Mouse (Mus musculus): ENCODE results near the gene Sorcs3. TPM values are rescaled to one million over a fixed set of nuclear protein-coding genes. Genes with fewer than 3 reads are reported as not detected.

The Sorcs3 gene
- total and polyA plus RNA-seq, 2 experiments from 2014 or later, result 10.9 to 20.8 TPM

DNA sequence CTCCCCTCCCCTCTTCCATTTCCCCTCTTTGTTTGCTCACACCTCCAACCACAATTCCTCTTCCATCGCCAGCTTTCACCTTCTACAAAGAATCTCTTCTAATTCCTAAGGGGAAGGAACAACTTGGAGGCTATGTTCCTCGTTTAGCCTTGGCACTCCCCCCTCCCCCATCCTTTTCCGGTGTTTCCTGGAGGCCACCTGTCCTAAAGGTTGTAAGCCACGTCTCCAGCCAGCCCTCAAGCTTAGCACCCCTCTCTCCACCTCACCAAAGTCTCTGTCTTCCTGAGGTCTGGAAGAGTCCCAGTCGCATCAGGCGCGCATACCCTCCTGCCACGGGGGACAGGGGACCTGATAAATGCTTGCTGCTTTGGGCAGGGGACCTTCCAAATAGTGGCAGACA lies 1.3 kb upstream of the Sorcs3 start:
- H3K4me3 ChIP-seq (ENCODE audit: low read depth, low read length), result peak overlapping the region; percentile 45
- ATAC-seq, result no peak
- no peak for TF ChIP-seq CTCF (IDR thresholded peaks at IDR 0.05; ENCODE audit: low read depth)
- H3K9ac ChIP-seq, result peak overlapping the region; percentile 67
- no peaks in the 10 kb centered on the region for H3K36me3 ChIP-seq (ENCODE audit: insufficient read depth)
- H3K9me3 ChIP-seq (ENCODE audit: low read length), result no peaks in the 10 kb centered on the region
- H3K4me2 ChIP-seq (ENCODE audit: low read depth), result peak overlapping the region; percentile 81
- peaks cover 9% of the 10 kb centered on the region; the same call in 1 of the 2 replicates for H3K27me3 ChIP-seq (ENCODE audit: insufficient read depth, low read length)
- no peak overlapping the region for H3K27ac ChIP-seq (ENCODE audit: low read depth, low read length)
- H3K4me1 ChIP-seq (ENCODE audit: insufficient read depth), result no peaks in the 10 kb centered on the region; the same call in 1 of the 2 replicates
- peak; percentile 39 for DNase-seq
- 1% methylated on average over 8 of the region's 8 CpGs for WGBS

DNA sequence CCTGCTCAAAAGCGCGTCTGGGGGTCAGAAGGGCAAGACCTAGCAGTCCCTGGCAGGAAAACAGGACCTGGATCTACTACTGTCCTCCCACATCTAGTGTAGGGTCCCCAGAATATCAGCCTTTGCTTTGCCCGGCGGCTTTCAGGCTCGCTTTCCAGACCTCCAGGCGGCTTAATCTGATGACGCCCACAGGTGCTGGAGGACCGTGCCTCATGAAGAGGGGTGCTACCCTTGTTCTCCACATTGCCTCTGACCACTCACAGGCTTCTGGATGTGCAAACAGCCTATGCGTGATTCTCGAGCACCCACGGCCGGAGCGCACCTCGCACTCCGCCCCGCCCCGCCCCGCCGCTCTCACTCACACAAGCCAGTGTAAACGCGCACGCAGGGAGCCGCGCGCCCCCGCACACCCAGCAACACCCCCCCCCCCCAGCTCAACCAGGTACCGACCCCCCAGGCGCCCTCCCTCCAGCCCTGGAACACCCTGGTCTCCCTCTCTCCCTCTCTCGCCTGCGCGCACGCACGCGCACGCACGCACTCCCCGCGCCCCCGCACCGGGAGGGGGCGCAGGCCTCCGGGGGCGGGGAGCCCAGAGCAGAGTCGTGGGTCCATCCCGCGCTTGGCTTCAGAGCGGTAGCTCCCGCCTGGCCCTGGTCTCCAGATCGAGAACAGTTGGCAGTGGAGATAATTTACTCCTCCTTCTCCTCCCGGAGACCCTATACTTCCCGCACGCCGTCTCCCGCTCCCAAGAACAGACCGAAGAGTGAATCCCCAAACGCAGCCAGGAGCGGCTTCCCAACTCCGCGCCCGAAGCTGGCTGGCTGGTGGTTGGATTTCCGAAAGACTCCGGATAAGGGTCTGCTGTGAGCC lies 698 bp upstream of the Sorcs3 start:
- WGBS, result 2% methylated on average over 46 of the region's 62 CpGs
- Histone ChIP-seq H3K4me3 (ENCODE audit: low read depth, low read length) (peak overlapping the region; percentile 45), H3K4me1 (ENCODE audit: insufficient read depth) (no peaks in the 10 kb centered on the region; the same call in 1 of the 2 replicates), H3K27me3 (ENCODE audit: insufficient read depth, low read length) (peaks cover 9% of the 10 kb centered on the region; the same call in 1 of the 2 replicates), H3K4me2 (ENCODE audit: low read depth) (peak overlapping the region; percentile 81), H3K36me3 (ENCODE audit: insufficient read depth) (no peaks in the 10 kb centered on the region), H3K9ac (peak overlapping the region; percentile 67), H3K9me3 (ENCODE audit: low read length) (no peaks in the 10 kb centered on the region), H3K27ac (ENCODE audit: low read depth, low read length) (peak overlapping the region; percentile 35; the same call in 1 of the 2 replicates)
- DNase-seq (peak; percentile 77), ATAC-seq (peak; percentile 67)
- peak; percentile 58 for TF ChIP-seq CTCF (IDR thresholded peaks at IDR 0.05; ENCODE audit: low read depth)

DNA sequence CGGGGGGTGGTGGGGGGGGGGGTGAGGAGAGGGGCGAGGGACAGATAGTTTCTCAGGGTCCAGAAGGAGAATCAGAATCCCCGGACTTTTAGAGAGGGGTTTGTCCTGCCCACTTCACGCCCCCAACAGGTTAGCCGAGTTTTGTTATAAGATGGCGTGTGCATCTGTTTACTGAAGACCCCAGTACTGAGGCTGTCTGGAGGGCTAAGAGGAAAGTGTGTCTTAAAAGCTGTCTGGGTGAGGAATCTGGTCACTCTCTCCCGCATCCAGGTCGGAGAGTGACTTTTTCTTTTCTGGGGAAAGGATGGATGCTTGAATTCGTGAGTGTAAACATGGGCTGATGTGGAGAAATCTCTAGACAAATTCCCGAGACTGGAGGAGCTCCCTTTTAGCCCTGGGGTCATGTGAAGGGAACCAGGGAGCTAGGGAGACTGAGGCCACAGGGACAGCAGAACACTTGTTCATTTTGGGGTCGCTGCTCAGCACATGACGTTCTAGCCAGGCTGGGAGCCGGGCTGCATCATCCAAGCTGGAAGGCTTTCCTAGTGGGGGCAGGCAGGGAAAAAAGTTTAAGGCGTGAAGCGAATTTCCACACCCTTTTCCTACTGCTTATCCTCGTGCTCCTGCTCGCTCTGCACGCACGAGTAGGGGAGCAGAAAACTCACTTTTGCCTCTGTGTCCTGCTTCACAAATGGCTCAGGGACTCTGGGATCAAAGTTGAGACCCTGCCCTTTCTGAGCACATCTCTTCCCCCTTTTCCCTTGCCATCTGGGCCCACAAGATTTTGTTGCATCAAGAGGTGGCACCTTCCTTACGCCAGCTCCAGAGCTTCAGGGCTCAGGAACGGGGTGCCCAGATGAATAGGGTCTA lies 1.3 kb downstream of the Sorcs3 start:
- Histone ChIP-seq H3K9ac (peak overlapping the region; percentile 67), H3K4me1 (ENCODE audit: insufficient read depth) (no peaks in the 10 kb centered on the region; the same call in 1 of the 2 replicates), H3K4me3 (ENCODE audit: low read depth, low read length) (peak overlapping the region; percentile 45), H3K27ac (ENCODE audit: low read depth, low read length) (peak overlapping the region; percentile 5; the same call in 1 of the 2 replicates), H3K4me2 (ENCODE audit: low read depth) (peak overlapping the region; percentile 81), H3K27me3 (ENCODE audit: insufficient read depth, low read length) (peaks cover 9% of the 10 kb centered on the region; the same call in 1 of the 2 replicates), H3K36me3 (ENCODE audit: insufficient read depth) (no peaks in the 10 kb centered on the region), H3K9me3 (ENCODE audit: low read length) (no peaks in the 10 kb centered on the region; the same call in 1 of the 2 replicates)
- ATAC-seq (no peak), DNase-seq (no peak)
- no peak for TF ChIP-seq CTCF (IDR thresholded peaks at IDR 0.05; ENCODE audit: low read depth)
- WGBS, result under 1% methylated on average over 21 of the region's 21 CpGs

DNA sequence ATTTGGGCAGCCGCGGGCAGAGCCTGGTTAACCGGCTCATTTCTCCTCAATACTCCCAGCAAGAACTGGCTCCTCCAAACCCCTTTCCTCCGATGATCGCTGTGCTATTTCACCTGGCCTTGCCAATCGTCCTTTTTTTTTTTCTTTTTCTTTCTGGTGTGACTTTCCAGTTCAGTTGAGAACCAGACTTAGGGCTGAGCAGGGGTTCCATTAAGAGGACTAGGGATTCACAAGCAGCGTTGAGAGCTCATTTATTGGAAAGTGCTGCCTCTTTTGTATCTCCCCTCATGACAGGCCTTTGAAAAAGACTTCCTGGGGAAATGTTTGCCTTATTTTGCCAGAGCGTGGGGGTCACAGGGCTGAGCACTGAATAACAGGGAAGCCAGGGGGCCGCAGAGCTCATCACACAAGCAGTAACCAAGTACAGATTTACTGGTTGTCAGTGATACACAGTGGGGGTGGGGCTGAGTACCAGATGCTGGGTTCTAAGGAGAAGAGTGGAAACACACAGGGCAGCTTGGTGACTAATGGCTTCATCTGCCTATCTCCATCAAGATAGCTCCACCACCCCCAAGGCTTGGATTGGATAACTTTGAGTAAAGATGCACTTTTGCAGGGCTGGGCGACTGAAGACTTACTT lies 2.0 kb downstream of the Sorcs3 start:
- H3K9me3 ChIP-seq (ENCODE audit: low read length), result no peaks in the 10 kb centered on the region; the same call in 1 of the 2 replicates
- 9% methylated on average over 10 of the region's 10 CpGs for WGBS
- H3K4me1 ChIP-seq (ENCODE audit: insufficient read depth), result no peaks in the 10 kb centered on the region; the same call in 1 of the 2 replicates
- H3K4me3 ChIP-seq (ENCODE audit: low read depth, low read length), result peak overlapping the region; percentile 45
- H3K9ac ChIP-seq, result no peak overlapping the region
- H3K4me2 ChIP-seq (ENCODE audit: low read depth), result peak overlapping the region; percentile 81
- no peak for TF ChIP-seq CTCF (IDR thresholded peaks at IDR 0.05; ENCODE audit: low read depth)
- peak overlapping the region; percentile 5; the same call in 1 of the 2 replicates for H3K27ac ChIP-seq (ENCODE audit: low read depth, low read length)
- H3K36me3 ChIP-seq (ENCODE audit: insufficient read depth), result no peaks in the 10 kb centered on the region
- DNase-seq, result no peak
- H3K27me3 ChIP-seq (ENCODE audit: insufficient read depth, low read length), result peaks cover 9% of the 10 kb centered on the region; the same call in 1 of the 2 replicates
- no peak for ATAC-seq

DNA sequence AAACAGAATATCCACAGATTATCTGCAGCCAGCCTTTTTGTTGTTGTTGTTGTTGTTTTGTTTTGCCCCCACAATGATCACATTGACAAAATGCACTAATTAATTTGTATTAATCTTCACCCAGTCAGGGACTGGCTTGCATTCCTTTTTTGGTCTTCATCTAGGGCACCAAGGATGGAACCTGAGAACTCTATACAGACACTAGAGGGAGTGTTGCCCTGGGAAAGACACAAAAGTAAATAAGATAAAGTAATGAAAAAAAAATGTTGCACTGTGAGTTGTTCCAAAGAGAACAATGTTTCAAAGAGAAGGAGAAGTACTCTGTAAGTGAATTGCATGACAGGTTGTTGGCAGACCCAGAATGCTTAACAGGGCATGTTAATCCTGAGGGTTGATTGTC lies 9.6 kb downstream of the Sorcs3 start:
- TF ChIP-seq CTCF (IDR thresholded peaks at IDR 0.05; ENCODE audit: low read depth), result peak; percentile 62
- DNase-seq (peak; percentile 33), ATAC-seq (no peak)

DNA sequence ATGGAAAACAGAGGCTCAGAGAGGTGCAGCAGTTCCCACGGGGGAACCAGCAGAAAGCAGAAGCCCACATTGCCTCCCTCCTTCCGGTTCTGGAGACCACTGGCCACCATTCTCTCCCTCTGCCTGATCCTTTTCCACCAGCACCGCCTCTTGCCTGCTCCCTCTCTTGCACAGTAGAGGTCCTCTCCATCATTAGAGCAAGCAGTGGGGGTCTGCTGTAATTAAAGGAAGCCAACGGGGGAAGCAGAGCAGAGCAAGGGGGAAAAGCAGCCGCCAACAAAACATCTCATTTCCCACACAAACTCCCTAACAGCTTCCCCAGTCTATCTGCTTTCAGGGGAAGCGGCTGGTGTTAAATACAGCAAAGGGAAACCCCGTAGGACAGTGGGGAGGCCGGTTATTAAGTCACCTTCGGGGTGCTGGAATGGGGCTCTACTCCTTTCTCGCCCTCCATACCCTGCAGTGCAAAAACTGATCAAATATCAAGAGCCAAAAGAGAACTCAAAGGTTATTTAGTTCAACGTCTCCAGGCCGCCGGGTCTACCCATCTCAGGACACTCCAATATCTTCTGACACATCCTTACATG lies 32.1 kb downstream of the Sorcs3 start:
- H3K4me3 ChIP-seq (ENCODE audit: low read depth, low read length), result no peak overlapping the region
- 0 out of 2 replicates have a peak, but pooled peaks cover 4% of the 10 kb centered on the region for H3K27me3 ChIP-seq (ENCODE audit: insufficient read depth, low read length)
- peaks cover 18% of the 10 kb centered on the region for H3K4me1 ChIP-seq (ENCODE audit: insufficient read depth)
- peak overlapping the region; percentile 38 for H3K4me2 ChIP-seq (ENCODE audit: low read depth)
- no peak for TF ChIP-seq CTCF (IDR thresholded peaks at IDR 0.05; ENCODE audit: low read depth)
- H3K27ac ChIP-seq (ENCODE audit: low read depth, low read length), result no peak overlapping the region
- no peaks in the 10 kb centered on the region for H3K36me3 ChIP-seq (ENCODE audit: insufficient read depth)
- 9% methylated on average over 13 of the region's 13 CpGs for WGBS
- H3K9me3 ChIP-seq (ENCODE audit: low read length), result no peaks in the 10 kb centered on the region
- peak; percentile 33 for DNase-seq
- ATAC-seq, result peak; percentile 34; the same call in 1 of the 2 replicates
- H3K9ac ChIP-seq, result no peak overlapping the region

More for the DNA sequence above, 9.6 kb downstream of the Sorcs3 start:
- H3K9me3 ChIP-seq (ENCODE audit: low read length), result no peaks in the 10 kb centered on the region; the same call in 1 of the 2 replicates
- H3K4me3 ChIP-seq (ENCODE audit: low read depth, low read length), result no peak overlapping the region
- no peaks in the 10 kb centered on the region for H3K27me3 ChIP-seq (ENCODE audit: insufficient read depth, low read length)
- no peak overlapping the region for H3K9ac ChIP-seq
- no peak overlapping the region for H3K27ac ChIP-seq (ENCODE audit: low read depth, low read length)
- no peak overlapping the region for H3K4me2 ChIP-seq (ENCODE audit: low read depth)
- H3K4me1 ChIP-seq (ENCODE audit: insufficient read depth), result no peaks in the 10 kb centered on the region
- H3K36me3 ChIP-seq (ENCODE audit: insufficient read depth), result no peaks in the 10 kb centered on the region
